Mouse (Mus musculus) heart, embryonic 16.5 days (tissue): ENCODE measurements around the gene Adap1. TPM values are rescaled to one million over a fixed set of nuclear protein-coding genes. Genes with fewer than 3 reads are reported as not detected.

Source experiments
- ATAC-seq: fragments of 200-750 bp; cut with Nextera tagmentation; replicated peaks from 2 replicates; pipeline ENCODE4 v1.8.0; 2017; ENCODE audit warnings: moderate number of reproducible peaks; ENCODE audit not compliant: insufficient read depth, low FRiP score; ENCODE audit errors: extremely low read depth
- H3K27ac ChIP-seq: fragments of 300-500 bp; sonication (generic); 2 replicates; pipeline ENCODE4 v1.5.1; 2014; ENCODE audit warnings: mild to moderate bottlenecking, low read length, control low read depth, moderate library complexity
- H3K27me3 ChIP-seq: fragments of 300-500 bp; sonication (generic); 2 replicates; pipeline ENCODE4 v1.6.1; 2014; ENCODE audit warnings: low read length, mixed read lengths; ENCODE audit not compliant: control insufficient read depth, insufficient read depth
- H3K36me3 ChIP-seq: fragments of 300-500 bp; sonication (generic); 2 replicates; pipeline ENCODE4 v1.6.1; 2014; ENCODE audit not compliant: control insufficient read depth, insufficient read depth
- H3K4me1 ChIP-seq: fragments of 300-500 bp; sonication (generic); 2 replicates; pipeline ENCODE4 v1.6.1; 2014; ENCODE audit warnings: low read length, mixed read lengths; ENCODE audit not compliant: control insufficient read depth, insufficient read depth
- H3K4me2 ChIP-seq: fragments of 300-500 bp; sonication (generic); 2 replicates; pipeline ENCODE4 v1.6.1; 2014; ENCODE audit warnings: low read depth, mild to moderate bottlenecking, control low read depth, low read length
- H3K4me3 ChIP-seq: fragments of 300-500 bp; sonication (generic); 2 replicates; pipeline ENCODE4 v1.5.1; 2014; ENCODE audit warnings: mild to moderate bottlenecking, control low read depth, low read length
- H3K9ac ChIP-seq: fragments of 300-500 bp; sonication (generic); 2 replicates; pipeline ENCODE4 v1.6.1; 2014; ENCODE audit warnings: low read length, control low read depth
- H3K9me3 ChIP-seq: fragments of 300-500 bp; sonication (generic); replicated peaks from 2 replicates; pipeline ENCODE4 v1.6.1; 2016; ENCODE audit warnings: low read length; ENCODE audit not compliant: control insufficient read depth
- WGBS: fragments of 180-500 bp; shearing (Covaris S2); extraction: QIAGEN DNeasy Blood & Tissue Kit; methylation state at CpG from one replicate; pipeline ENCODE4 v1.1.7; 2014; 5-methylcytosine and 5-hydroxymethylcytosine counted together
- polyA plus RNA-seq: library from polyadenylated mRNA; unstranded; fragments of >200 nt; fragmentation: Nextera tagmentation; extraction: Ambion mirVana; gene quantifications from 2 replicates; pipeline ENCODE4 v1.2.1, GENCODE M21; 2015

Gene Adap1
- polyA plus RNA-seq, 1 experiment from 2014 or later, result 0.59 TPM

GRCm38 (mm10) chr5:139303646-139304061 lies 21.8 kb downstream of the Adap1 start:
- no peak overlapping the region for H3K4me3 ChIP-seq
- H3K27ac ChIP-seq, result no peak overlapping the region
- no peaks in the 10 kb centered on the region for H3K4me1 ChIP-seq
- H3K27me3 ChIP-seq, result 0 out of 2 replicates have a peak, but pooled peaks cover 2% of the 10 kb centered on the region
- no peaks in the 10 kb centered on the region for H3K9me3 ChIP-seq
- H3K4me2 ChIP-seq, result no peak overlapping the region
- ATAC-seq, result no peak
- WGBS, result 80% methylated on average over 9 of the region's 9 CpGs
- no peaks in the 10 kb centered on the region for H3K36me3 ChIP-seq
- H3K9ac ChIP-seq, result no peak overlapping the region

- no peaks in the 10 kb centered on the region for H3K9me3 ChIP-seq
- no peak overlapping the region for H3K27ac ChIP-seq
- no peak overlapping the region for H3K4me3 ChIP-seq
- H3K36me3 ChIP-seq, result no peaks in the 10 kb centered on the region
- ATAC-seq, result no peak
- no peak overlapping the region for H3K9ac ChIP-seq
- no peaks in the 10 kb centered on the region for H3K4me1 ChIP-seq
- no peak overlapping the region for H3K4me2 ChIP-seq
- 0 out of 2 replicates have a peak, but pooled peaks cover 2% of the 10 kb centered on the region for H3K27me3 ChIP-seq
- WGBS, result 89% methylated on average over 6 of the region's 6 CpGs
Measured at GRCm38 (mm10) chr5:139302101-139302500, 23.3 kb downstream of the Adap1 start.

GRCm38 (mm10) chr5:139297745-139298144 lies 27.7 kb downstream of the Adap1 start:
- no peak overlapping the region for H3K9ac ChIP-seq
- no peak overlapping the region for H3K4me2 ChIP-seq
- H3K27me3 ChIP-seq, result 0 out of 2 replicates have a peak, but pooled peaks cover 2% of the 10 kb centered on the region
- H3K9me3 ChIP-seq, result peaks cover 4% of the 10 kb centered on the region; the same call in 1 of the 2 replicates
- no peak overlapping the region for H3K27ac ChIP-seq
- no peak for ATAC-seq
- no peaks in the 10 kb centered on the region for H3K4me1 ChIP-seq
- WGBS, result 80% methylated on average over 5 of the region's 5 CpGs
- no peak overlapping the region for H3K4me3 ChIP-seq
- H3K36me3 ChIP-seq, result no peaks in the 10 kb centered on the region

- Histone ChIP-seq H3K27me3 (0 out of 2 replicates have a peak, but pooled peaks cover 2% of the 10 kb centered on the region), H3K4me1 (no peaks in the 10 kb centered on the region), H3K36me3 (no peaks in the 10 kb centered on the region), H3K4me2 (no peak overlapping the region), H3K4me3 (no peak overlapping the region), H3K9ac (no peak overlapping the region), H3K9me3 (peaks cover 4% of the 10 kb centered on the region; the same call in 1 of the 2 replicates), H3K27ac (no peak overlapping the region)
- WGBS, result 87% methylated on average over 10 of the region's 10 CpGs
- ATAC-seq, result no peak
Measured at GRCm38 (mm10) chr5:139297092-139297491, 28.3 kb downstream of the Adap1 start.

GRCm38 (mm10) chr5:139294089-139294488 lies 31.3 kb downstream of the Adap1 start:
- Histone ChIP-seq H3K4me2 (no peak overlapping the region), H3K9me3 (peaks cover 4% of the 10 kb centered on the region; the same call in 1 of the 2 replicates), H3K27me3 (no peaks in the 10 kb centered on the region), H3K27ac (no peak overlapping the region), H3K36me3 (no peaks in the 10 kb centered on the region), H3K9ac (no peak overlapping the region), H3K4me1 (no peaks in the 10 kb centered on the region), H3K4me3 (no peak overlapping the region)
- ATAC-seq, result no peak
- WGBS, result 86% methylated on average over 2 of the region's 2 CpGs

GRCm38 (mm10) chr5:139291811-139292560 lies 33.4 kb downstream of the Adap1 start:
- no peaks in the 10 kb centered on the region for H3K4me1 ChIP-seq
- no peak for ATAC-seq
- no peak overlapping the region for H3K27ac ChIP-seq
- WGBS, result 64% methylated on average over 6 of the region's 6 CpGs
- peaks cover 4% of the 10 kb centered on the region; the same call in 1 of the 2 replicates for H3K9me3 ChIP-seq
- no peak overlapping the region for H3K4me2 ChIP-seq
- H3K27me3 ChIP-seq, result no peaks in the 10 kb centered on the region; the same call in 1 of the 2 replicates
- H3K9ac ChIP-seq, result no peak overlapping the region
- no peaks in the 10 kb centered on the region for H3K36me3 ChIP-seq
- H3K4me3 ChIP-seq, result no peak overlapping the region

- WGBS, result 80% methylated on average over 12 of the region's 12 CpGs
- ATAC-seq, result no peak
- H3K4me3 ChIP-seq, result no peak overlapping the region
Measured at GRCm38 (mm10) chr5:139290467-139291259, 34.8 kb downstream of the Adap1 start.

GRCm38 (mm10) chr5:139288591-139288990 lies 36.8 kb downstream of the Adap1 start:
- 0 out of 2 replicates have a peak, but pooled peaks cover 3% of the 10 kb centered on the region for H3K9me3 ChIP-seq
- WGBS, result 72% methylated on average over 4 of the region's 4 CpGs
- H3K4me3 ChIP-seq, result no peak overlapping the region
- H3K27ac ChIP-seq, result no peak overlapping the region
- ATAC-seq, result no peak
- H3K27me3 ChIP-seq, result no peaks in the 10 kb centered on the region; the same call in 1 of the 2 replicates
- no peaks in the 10 kb centered on the region for H3K36me3 ChIP-seq
- no peaks in the 10 kb centered on the region for H3K4me1 ChIP-seq
- no peak overlapping the region for H3K4me2 ChIP-seq
- H3K9ac ChIP-seq, result no peak overlapping the region

More at GRCm38 (mm10) chr5:139290467-139291259, 34.8 kb downstream of the Adap1 start:
- Histone ChIP-seq H3K9me3 (peaks cover 3% of the 10 kb centered on the region; the same call in 1 of the 2 replicates), H3K4me1 (no peaks in the 10 kb centered on the region), H3K4me2 (no peak overlapping the region), H3K27ac (no peak overlapping the region), H3K9ac (no peak overlapping the region), H3K27me3 (no peaks in the 10 kb centered on the region; the same call in 1 of the 2 replicates), H3K36me3 (no peaks in the 10 kb centered on the region)
